Mouse (Mus musculus): Measurements from ENCODE around the gene Olfr720. TPM values are rescaled to one million over a fixed set of nuclear protein-coding genes. Genes with fewer than 3 reads are reported as not detected.

Olfr720 gene
- not detected in 2 replicates for polyA plus RNA-seq (2011; ENCODE audit: insufficient read depth, insufficient read length, low replicate concordance, missing spikeins)

- 83% methylated on average over 4 of the region's 4 CpGs for WGBS
- no peaks in the 10 kb centered on the region for H3K4me1 ChIP-seq (ENCODE audit: control insufficient read depth, insufficient read depth, low read length)
These were observed at the start of gene Olfr720 for GRCm38 (mm10) chr14:14186738-14187137. Olfr720 (minus strand) TSS chr14:14186838.

More at GRCm38 (mm10) chr14:14186738-14187137, at the start of gene Olfr720:
- H3K27ac ChIP-seq (ENCODE audit: control insufficient read depth, insufficient read depth, low read depth, low read length, poor library complexity) = no peak within 1 kb of the TSS
- TF ChIP-seq CTCF (IDR thresholded peaks at IDR 0.05; ENCODE audit: control insufficient read depth, insufficient read depth, low read length) (no peak), POLR2A (IDR thresholded peaks at IDR 0.05; ENCODE audit: borderline replicate concordance, control insufficient read depth, low read depth, low read length) (no peak)
- no peak within 1 kb of the TSS for H3K4me3 ChIP-seq (replicated peaks; ENCODE audit: control insufficient read depth, low read depth, low read length)

Other genes starting within 250 kb of the Olfr720 start
- gene Atxn7, start 225.4 kb downstream of the Olfr720 start, polyA plus RNA-seq (2011; ENCODE audit: insufficient read depth, insufficient read length, low replicate concordance, missing spikeins) = 6.7 and 22.4 TPM in 2 replicates
- 63.9 and 71.1 TPM in 2 replicates for gene Thoc7, start 225.0 kb downstream of the Olfr720 start, polyA plus RNA-seq (2011; ENCODE audit: insufficient read depth, insufficient read length, low replicate concordance, missing spikeins)
- 39.5 and 74.7 TPM in 2 replicates for gene Psmd6, start 65.9 kb downstream of the Olfr720 start, polyA plus RNA-seq (2011; ENCODE audit: insufficient read depth, insufficient read length, low replicate concordance, missing spikeins)
- gene Olfr31, start 136.0 kb upstream of the Olfr720 start, polyA plus RNA-seq (2011; ENCODE audit: insufficient read depth, insufficient read length, low replicate concordance, missing spikeins) = not detected in 2 replicates
- 44.2 and 82.3 TPM in 2 replicates for gene Il3ra, start 159.4 kb upstream of the Olfr720 start, polyA plus RNA-seq (2011; ENCODE audit: insufficient read depth, insufficient read length, low replicate concordance, missing spikeins)
- not detected in 2 replicates for gene Olfr721-ps1, start 214.5 kb upstream of the Olfr720 start, polyA plus RNA-seq (2011; ENCODE audit: insufficient read depth, insufficient read length, low replicate concordance, missing spikeins)